Mouse (Mus musculus) heart, postnatal 25 days (tissue): Measurements from ENCODE around the gene Zbtb8a. TPM values are rescaled to one million over a fixed set of nuclear protein-coding genes. Genes with fewer than 3 reads are reported as not detected.
"Not testable (repeated sequence)": the region's sequence is repeated elsewhere in the genome, so short reads cannot be mapped to it uniquely, and the experiment has no call there.

ENCODE experiments used
- DNase-seq: peaks from one replicate; pipeline ENCODE4 v3.0.0; 2022; ENCODE audit warnings: low spot score
- intact Hi-C: fragments of 180-260 bp; cut with DNase I; formaldehyde crosslinking; loops from one replicate; pipeline ENCODE4 v1.15.1; 2025
- total RNA-seq, 2 experiments: library from RNA; stranded (reverse); gene quantifications; 2 replicates each; pipeline ENCODE4 v1.2.3; 2021

The Zbtb8a gene
- total RNA-seq: 1 to 10 TPM; 3.5 to 3.7 TPM

DNA sequence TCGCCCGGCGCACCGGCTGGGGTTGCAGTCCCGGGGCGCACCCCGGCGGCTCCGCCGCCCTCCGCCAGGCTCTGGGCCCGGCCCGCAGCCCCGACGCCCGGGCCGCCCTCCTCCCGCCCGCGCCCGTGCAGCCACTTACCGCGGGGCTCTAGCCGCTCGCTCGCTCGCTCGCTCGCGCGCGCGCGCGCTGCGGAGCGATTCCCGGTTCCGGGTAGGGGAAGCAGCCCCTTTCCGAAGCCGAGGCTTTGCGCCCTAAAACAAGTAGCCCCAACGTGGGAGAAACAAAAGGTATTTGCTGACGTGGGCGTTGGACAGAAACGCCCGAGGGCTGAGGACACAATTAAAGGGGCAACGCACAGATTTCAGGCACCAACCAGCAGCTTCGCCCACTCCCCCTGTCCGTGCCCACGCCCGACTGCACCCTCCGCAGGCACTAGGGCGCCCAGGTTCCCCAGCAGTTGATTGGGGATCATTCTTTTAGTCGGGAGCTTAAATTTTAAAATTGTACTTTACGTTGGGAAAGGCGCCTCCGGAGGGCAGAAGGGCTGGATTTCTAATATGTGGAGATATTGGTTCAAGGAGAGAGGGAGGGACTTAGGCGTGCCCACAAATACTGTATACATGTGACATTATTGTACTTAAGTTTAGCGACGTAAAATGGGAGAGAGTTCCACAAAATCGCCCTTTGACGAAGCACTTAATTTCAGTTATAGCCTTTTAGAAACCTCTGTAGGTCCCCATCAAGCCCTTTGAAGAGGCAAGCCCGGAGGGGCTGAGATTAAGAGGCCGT lies at the start of gene Zbtb8a:
TSS of gene Zbtb8a (minus strand) at position 516 of the 790 bp plus-strand sequence.
- intact Hi-C loops: no loop called here
- DNase-seq: no peak

DNA sequence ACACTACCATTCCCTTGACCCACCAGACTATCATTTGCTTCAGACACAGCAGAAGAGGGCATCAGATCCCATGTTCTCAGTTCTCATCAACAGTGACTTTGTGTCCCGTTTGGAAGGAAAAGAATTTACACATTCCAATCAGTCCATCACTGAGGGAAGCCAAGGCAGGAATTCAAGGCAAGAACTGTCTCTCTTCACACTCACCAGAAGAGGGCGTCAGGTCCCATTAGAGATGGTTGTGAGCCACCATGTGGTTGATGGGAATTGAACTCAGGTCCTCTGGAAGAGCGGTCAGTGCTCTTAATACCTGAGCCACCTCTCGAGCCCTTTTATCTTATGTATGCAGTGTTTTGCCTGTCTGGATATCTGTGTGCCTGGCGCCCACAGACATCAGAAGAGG lies 40.4 kb upstream of the Zbtb8a start:
- intact Hi-C loops: no loop called here
- DNase-seq: no peak

DNA sequence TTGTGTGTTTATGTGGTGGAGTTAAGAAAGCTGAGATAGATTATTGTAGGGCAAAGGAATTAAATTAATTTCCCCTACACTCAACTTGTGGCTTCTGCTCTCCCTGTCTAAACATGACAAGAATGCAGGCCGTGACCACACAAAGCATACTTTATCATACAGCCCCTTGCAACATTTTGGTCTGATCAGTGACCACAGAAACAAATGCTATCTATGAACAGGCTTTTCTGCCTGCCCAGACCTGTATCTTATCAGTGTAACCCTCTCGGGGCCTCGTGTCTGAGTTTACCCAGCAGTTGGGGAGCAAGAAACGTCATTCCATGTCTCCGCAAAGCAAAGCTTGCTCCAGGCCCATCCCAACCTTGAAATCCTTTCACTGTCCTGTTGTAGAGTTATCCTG lies 38.6 kb upstream of the Zbtb8a start:
- intact Hi-C loops: no loop called here
- no peak for DNase-seq

DNA sequence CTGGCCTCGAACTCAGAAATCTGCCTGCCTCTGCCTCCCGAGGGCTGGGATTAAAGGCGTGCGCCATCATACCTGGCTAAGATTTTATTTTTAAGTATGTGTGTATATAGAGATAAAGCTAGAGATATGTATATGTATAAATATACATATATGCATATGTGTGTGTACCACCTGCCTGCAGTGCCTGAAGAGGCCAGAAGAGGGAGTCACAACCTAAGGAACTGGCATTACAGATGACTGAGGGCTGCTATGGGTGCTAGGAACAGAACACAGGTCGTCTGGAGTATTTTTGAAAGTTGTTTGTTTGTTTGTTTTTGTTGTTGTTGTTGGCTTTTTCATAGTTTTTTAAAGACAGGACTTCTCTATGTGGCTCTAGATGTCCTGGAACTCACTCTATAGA lies 38.0 kb upstream of the Zbtb8a start:
- intact Hi-C loops: no loop called here
- DNase-seq: no peak

DNA sequence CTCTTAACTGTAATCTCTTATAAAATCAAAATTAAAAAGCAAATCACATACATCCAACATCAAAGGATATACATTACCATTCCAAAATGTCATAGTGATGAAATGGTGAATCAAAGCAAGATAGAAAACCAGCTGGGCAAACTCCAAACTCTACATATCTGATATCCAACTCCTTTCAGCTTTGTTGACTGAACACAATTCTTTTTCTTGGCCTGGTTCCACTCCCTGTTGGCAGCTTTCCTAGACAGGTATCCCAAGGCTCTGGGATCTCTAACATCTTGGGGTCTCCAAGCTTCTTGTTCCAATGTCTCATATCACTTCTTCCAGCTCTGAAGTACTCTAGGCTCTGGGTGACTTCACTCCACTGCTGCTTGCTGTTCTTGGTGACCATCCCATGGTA lies 33.1 kb upstream of the Zbtb8a start:
- intact Hi-C loops: no loop called here

DNA sequence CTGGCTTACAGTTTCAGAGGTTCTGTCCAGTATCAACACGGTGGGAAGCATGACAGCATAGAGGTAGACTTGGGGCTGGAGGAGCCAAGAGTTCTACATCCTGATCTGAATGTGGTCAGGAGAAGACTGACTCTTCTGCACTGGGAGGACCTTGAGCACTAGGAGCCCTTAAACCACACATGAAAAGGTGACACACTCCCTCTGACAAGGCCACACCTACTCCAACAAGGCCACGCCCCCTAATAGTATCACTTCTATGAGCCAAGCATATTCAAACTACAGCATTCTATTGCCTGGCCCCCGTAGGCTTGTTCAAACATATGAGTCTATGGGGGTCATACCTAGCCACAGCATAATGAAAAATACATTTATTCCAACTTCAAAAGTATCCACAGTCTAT lies 32.6 kb upstream of the Zbtb8a start:
- intact Hi-C loops, DNase-seq: not testable (repeated sequence)

More for the DNA sequence above, 33.1 kb upstream of the Zbtb8a start:
- no peak for DNase-seq

DNA sequence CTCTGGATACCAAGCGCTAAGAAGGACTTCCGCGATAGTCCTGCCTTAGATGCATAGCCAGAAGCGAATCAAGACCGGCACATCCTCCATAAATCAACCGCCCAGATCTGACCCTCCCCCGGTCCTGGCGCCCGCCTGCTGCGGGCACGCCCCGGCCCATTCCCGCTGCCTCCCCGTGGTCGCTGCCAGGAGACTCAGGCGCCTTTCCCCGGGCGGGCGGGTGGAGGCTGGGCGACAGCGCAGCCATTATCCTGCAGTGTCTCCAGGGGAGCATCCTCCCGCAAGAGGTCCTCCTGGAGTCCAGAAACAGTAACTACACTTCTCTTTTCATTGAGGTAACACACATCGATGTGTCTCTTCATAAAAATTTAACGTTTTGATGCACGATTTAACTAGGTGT lies 28.5 kb upstream of the Zbtb8a start:
- intact Hi-C loops: loop anchor here (5.0 kb wide), 1 partner anchor 54 kb away; no protein-coding TSS in a partner anchor
- peak; percentile 23 for DNase-seq

DNA sequence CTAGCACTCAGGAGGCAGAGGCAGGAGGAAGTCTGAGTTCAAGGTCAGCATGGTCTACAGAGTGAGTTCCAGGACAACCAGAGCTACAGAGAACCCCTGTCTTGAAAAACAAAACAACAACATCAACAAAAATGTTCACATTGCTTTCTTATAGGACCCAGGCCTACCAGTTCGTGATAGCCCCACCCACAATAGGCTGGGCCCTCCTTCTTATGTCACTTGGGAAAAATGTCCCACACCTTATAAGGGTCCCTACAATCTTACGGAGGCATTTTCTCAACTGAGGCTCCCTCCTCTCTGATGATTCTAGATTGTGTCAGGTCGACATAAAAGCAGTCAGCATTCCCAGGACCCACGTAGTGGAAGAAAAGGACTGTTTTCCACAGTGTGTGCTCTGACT lies 21.9 kb upstream of the Zbtb8a start:
- DNase-seq: no peak
- intact Hi-C loops: no loop called here

DNA sequence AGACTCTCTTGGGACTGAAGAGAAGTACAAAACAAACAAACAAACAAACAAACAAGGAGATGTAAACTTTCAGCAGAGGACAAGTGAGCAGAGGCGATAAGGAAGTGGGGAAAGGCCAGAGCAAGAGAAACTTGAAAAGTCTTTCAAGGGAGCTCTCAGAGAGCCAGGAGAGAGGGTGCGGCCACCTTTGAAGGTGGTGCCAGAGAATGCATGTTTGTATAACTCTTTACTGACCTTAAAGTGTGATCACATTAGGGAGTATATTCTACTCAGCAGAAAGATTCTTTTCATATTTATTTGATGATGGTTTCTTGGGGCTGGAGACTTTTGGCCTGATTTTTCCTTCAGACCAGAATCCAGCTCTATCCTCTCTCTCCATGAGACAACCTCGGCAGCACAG lies 19.0 kb upstream of the Zbtb8a start:
- DNase-seq: no peak
- intact Hi-C loops: no loop called here

DNA sequence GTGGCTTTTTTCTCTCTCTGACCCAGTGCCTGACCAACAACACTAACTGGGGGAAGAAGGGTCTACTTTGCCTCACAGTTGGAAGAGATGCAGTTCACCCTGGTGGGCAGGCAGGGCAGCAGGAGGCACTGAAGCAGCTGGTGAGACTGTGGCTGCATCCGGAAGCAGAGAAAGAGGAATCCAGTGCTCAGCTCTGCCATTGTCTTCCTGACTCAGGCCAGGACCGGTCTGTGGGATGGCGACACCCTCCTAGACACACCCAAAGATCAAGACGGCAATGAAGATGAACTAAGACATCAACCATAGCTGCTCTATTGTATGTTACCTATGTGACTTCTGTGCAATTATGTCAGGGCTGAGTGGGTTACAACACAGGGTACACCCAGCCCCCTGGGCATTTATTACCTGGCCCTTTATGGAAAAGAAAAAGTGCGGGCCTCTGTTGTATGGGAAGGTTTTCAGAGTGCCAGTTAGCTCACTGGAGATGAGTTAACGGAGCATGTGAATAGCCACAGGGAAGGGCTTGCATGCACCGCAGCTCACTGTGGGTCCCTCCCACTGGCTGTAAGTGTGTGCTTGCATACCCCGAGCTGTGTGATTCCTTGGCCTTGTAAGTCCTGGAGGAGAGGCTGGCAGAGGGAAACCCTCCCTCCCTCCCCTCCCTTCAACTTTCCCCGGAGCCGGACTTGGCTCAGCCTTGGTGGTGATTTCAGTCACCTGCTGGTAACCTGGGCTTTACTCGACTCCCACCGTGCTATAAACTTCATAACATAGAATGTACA lies 16.4 kb upstream of the Zbtb8a start:
- intact Hi-C loops: no loop called here
- DNase-seq: no peak

DNA sequence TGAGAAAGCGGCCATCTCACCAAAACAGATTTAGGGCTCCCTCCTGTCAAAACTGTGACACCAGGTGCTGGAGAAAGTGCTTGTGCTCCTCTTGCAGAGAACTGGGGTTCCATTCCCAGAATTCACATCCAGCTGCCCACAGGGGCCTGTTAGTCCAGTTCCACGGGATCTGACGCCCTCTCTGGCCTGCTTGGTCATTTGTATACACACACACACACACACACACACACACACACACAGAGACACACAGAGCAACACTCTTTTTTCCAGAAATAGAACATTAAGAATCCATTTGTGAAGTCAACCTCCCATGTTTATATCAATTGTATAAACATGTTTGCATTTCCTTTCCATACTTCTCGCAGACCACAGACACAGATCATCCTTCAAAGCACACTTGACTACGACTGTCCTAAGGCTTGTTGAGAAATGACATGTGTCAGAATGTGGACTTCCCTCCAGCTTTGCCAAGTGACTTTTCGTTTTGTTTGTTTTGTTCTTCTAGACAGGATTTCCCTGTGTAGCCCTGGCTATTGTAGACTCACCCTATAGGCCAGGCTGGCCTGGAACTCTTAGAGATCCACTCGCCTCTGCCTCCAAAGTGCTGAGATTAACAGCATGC lies 13.1 kb upstream of the Zbtb8a start:
- DNase-seq: no peak
- intact Hi-C loops: no loop called here

DNA sequence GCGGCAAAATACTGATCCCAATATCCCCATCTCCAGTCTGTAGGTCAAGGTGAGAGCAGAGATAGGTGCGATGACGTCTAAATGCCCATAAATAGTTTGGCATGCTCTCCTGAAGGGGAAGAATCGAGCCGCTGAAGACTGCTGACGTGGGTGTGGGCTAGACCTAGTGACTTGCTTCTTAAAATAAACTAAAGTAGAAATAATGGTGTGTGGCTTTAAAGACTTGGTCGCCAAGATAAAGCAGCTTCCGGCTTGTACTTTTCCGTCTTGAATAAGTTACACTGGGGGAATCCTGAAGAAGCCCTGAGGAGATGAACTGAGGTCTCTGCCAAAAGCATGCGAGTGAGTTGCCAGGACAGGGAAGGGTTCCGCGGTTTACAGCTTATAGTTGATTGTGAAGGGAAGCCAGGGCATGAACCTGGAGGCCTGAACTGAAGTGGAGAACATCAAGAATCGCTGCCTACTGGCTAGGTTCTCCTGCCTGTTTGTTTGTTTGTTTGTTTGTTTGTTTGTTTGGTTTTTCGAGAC lies 12.4 kb upstream of the Zbtb8a start:
- no peak for DNase-seq

DNA sequence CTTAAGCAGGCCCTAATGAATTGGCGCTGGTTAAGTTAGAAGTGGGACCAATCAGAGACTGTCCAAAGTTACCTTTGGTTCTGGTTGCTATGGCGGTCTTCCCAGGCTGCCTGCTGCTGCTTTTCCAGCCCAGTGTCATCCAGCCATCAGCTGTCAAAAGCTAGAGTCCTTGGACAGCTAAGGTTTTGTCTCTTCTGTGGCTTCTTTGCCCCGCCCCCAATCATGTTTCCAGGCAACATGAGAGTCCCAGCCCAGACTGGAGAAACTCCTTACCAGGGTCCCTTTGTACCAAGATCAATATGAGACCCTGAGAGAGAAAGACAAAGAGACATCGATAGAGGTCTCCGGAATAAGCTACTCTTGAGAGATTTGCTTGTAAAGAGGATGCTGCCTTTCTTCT lies 10.5 kb upstream of the Zbtb8a start:
- intact Hi-C loops: no loop called here
- no peak for DNase-seq

More for the DNA sequence above, 12.4 kb upstream of the Zbtb8a start:
- intact Hi-C loops: no loop called here

DNA sequence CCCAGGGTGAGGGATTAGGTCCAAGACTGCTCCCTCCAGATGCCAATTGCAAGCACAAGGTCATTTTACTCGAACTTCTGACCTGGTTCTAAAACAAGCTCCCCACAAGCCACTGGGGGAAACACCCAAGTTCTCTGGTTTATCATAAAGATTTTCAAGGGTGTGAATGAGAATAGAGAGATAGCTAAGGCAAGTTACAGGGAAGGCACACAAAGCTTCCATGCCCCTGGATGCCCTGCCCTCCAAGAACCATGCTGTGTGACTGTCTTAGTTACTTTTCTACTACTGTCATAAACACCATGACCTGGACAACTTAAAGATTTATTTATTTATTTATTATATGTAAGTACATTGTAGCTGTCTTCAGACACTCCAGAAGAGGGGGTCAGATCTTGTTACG lies 9.1 kb upstream of the Zbtb8a start:
- intact Hi-C loops: no loop called here
- no peak for DNase-seq

DNA sequence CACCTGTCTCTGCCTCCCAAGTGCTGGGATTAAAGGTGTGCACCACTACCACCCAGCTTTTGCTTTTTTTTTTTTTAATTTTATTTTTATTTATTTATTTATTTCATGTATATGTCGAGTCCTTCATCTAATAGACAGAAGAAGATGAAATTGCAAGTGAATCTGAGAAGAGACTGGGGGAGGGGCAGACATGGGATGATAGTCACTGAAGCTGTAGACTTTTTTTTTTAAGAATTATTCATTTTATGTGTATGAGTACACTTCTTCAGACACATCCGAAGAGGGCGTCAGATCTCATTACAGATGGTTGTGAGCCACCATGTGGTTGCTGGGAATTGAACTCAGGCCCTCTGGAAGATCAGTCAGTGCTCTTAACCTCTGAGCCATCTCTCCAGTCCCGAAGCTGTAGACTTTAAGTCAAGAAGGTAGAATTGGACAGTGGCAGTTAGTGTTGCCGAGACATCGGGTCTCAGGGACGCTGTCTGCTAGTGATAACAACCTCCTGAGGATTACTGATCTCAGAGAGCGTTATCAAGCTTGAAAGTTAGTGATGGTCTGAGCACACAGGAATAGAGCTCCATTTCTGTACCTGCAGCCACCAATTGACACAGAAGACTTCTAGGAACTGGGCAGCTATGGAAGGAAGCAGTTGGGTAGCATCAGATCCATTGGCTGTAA lies 8.5 kb upstream of the Zbtb8a start:
- no peak for DNase-seq
- intact Hi-C loops: no loop called here

DNA sequence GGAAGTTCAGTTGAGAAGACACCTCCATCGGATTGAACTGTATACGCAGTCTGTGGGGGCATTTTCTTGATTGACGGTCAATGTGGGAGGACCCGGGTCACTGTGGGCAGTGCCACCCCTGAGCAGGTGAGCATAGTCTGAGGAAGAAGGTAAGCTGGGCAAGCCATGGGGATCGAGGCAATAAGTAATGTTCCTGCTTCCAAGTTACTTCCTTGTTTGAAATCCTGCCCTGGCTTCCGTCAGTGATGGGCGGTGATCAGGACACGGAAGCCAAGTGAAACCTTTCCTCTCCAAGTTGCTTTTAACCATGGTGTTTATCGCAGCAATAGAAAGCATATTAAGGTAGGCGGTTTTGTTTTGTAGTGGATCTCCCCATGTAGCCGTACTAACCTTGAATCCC lies 7.8 kb upstream of the Zbtb8a start:
- DNase-seq: no peak
- intact Hi-C loops: no loop called here

DNA sequence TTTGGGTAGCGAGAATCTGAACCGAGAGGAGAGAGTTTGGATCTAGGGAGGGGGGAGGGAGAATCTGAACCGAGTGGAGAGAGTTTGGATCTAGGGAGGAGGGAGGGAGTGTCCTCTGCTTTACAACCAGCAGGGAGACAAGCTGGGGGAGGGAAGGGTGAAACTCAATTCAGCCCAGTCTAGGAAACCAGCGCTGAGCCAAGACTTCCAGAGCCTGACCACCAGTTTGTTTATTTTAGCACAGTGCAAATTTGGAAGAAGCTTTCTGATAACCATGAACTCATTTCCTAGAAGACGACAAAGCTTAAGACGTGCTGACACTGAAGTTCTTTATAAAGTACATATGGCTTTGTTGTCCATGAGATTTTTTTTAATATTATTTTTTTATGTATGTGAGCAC lies 6.5 kb upstream of the Zbtb8a start:
- intact Hi-C loops: no loop called here
- peak; percentile 21 for DNase-seq

DNA sequence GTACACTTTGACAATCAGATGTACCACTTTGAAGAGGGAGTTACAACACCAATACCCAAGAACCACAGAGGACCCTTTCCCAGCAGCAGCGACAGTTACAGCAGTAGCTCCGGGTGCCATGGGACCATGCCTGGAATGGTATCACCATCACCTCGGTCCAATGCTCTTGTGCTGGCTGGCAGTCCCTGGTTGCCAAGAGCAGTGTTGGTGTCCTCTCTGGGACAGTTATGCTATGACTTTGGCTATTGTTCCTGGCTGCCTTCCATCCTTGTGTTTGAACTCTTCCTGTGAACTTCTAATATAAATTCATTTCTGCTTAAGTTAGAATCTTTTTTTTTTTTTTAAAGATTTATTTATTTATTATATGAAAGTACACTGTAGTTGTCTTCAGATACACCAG lies 5.7 kb upstream of the Zbtb8a start:
- intact Hi-C loops: no loop called here
- no peak for DNase-seq

DNA sequence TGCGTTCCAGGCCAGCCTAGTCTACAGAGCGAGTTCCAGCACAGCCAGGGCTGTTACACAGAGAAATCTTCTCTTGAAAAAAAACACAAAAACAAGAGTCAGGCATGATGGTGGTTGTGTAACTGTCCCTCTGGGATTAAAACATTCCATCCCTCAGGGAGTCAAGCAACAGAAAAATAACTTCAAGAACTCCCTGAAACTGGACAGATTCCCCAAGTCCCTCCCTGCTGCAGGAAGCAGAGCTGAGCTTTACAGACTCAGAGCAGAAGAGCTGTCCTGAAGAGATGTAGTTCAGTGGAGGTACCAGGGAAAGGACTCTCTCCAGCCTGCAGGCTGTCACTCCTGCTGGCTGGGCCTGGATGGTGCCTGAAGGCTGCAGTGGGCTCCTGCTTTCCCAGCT lies 4.6 kb upstream of the Zbtb8a start:
- intact Hi-C loops: no loop called here
- DNase-seq: no peak

DNA sequence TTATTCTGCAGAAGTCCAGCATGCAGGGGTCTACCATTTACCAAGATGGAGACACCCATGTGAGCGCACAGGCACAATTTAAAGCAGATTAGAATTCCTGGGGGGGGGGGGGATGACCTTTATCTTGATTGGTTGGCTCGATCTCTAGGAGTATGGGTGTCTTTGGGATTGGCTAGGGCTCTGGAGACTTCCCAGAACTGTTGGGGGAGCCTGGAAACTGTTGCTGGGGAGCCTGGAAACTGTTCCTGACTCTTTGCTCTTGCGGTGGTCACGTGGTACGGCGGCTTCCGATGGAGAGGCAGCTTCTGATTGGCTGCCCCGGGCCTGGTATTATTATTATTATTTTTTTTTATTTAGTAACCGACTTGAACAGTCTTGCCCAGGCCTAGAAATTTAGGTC lies 4.1 kb upstream of the Zbtb8a start:
- DNase-seq: no peak
- intact Hi-C loops: no loop called here
